Mouse (Mus musculus): ENCODE results near the gene Rab20.
A peak's percentile ranks its signal among the peaks of the same experiment; 100 is the strongest.
"Not testable (repeated sequence)": the region's sequence is repeated elsewhere in the genome, so short reads cannot be mapped to it uniquely, and the experiment has no call there.

The Rab20 gene

GRCm38 (mm10) chr8:11477811-11478761, at the start of gene Rab20:
Rab20 (minus strand) TSS chr8:11478710.
- DNase-seq (ENCODE audit: low spot score), result peak; percentile 57

DNA sequence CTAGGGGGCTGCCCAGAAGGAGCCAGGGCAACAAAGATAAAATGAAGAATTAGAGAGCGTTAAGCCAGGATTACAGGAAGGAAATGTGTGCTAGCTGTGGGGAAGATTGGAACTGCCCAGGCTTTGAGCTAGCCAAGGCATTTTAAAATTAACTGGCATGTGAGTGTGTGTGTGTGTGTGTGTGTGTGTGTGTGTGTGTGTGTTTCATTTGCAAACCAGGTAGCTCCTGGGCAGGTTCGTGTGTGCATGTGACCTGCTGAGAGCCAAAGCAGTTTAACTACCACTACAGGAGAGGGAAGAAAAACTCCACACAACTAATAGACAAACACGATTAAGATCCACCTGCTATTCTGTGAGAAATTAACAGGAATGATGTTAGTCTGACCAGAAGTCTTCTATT, 44.8 kb upstream of the Rab20 start:
- DNase-seq (ENCODE audit: low spot score), result no peak

GRCm38 (mm10) chr8:11518676-11519075, 40.2 kb upstream of the Rab20 start:
- DNase-seq (ENCODE audit: low spot score), result no peak

- no peak for DNase-seq (ENCODE audit: low spot score)
These were observed 39.5 kb upstream of the Rab20 start for GRCm38 (mm10) chr8:11518056-11518396.

DNA sequence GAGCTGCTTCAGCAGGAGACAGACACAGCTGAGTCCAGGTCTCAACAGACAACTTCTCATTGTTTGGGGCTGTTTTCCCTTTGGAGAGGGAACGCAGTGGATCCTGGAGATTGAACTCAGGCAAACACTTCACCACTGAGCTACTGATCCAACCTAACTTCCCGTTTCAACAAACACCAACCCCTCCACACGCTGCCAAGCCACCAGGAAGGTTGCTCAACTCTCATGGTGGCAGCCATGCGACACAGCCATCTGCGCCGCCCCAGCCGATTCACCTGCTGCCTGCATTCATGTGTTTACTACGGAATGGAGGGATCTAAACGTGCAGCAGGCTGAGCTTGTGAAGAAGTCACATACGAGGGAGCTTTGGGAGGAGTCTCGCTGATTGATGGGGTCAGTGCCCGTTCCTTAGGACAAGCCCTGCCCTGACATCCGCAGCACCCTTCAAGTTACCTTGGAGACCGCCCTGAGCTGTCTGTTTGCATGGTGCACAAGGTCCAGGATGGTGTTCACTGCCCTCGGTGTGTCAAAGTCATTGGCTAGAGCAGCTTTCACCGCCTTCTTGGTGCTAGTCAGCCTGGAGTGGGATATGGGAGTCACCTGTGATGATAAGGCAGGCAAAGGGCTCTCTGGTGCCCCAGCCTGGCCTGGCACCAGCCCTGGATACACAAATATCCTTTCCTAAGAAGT, 39.0 kb upstream of the Rab20 start:
- DNase-seq (ENCODE audit: low spot score), result no peak

- no peak for DNase-seq (ENCODE audit: low spot score)
These were observed 37.8 kb upstream of the Rab20 start for GRCm38 (mm10) chr8:11516292-11516691.

GRCm38 (mm10) chr8:11513247-11513646, 34.7 kb upstream of the Rab20 start:
- DNase-seq (ENCODE audit: low spot score), result no peak

GRCm38 (mm10) chr8:11512711-11513110, 34.2 kb upstream of the Rab20 start:
- no peak for DNase-seq (ENCODE audit: low spot score)

- no peak for DNase-seq (ENCODE audit: low spot score)
These were observed 32.5 kb upstream of the Rab20 start for GRCm38 (mm10) chr8:11510971-11511370.

GRCm38 (mm10) chr8:11508880-11509279, 30.4 kb upstream of the Rab20 start:
- no peak for DNase-seq (ENCODE audit: low spot score)

DNA sequence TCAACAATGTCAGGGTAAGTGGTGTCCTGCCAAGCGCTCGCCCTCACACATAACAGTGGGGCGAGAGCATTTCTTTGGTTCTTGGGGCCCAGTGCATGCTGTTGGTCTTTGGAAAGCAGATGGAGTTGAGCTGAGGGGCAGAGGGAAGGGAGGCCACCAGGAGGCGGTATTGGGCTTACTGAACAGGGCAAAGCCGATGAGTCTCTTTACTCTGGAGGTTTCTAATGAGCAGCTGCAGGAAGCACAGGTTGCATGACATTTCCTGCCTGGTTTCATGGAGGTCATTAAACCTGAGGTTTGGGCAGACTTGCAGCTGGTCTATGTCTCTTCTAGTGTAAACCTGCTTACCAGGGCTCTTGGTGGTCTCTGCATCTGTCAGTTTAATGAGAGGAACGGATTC, 28.3 kb upstream of the Rab20 start:
- DNase-seq (ENCODE audit: low spot score), result peak; percentile 35

- DNase-seq (ENCODE audit: low spot score), result no peak
These were observed 27.6 kb upstream of the Rab20 start for GRCm38 (mm10) chr8:11506074-11506473.

- no peak for DNase-seq (ENCODE audit: low spot score)
These were observed 25.1 kb upstream of the Rab20 start for GRCm38 (mm10) chr8:11503476-11504232.

- no peak for DNase-seq (ENCODE audit: low spot score)
These were observed 20.4 kb upstream of the Rab20 start for GRCm38 (mm10) chr8:11498786-11499485.

- DNase-seq (ENCODE audit: low spot score), result no peak
These were observed 19.8 kb upstream of the Rab20 start for GRCm38 (mm10) chr8:11498281-11498680.

- DNase-seq (ENCODE audit: low spot score), result peak; percentile 80
These were observed 18.8 kb upstream of the Rab20 start, which contains the start of gene Naxd for GRCm38 (mm10) chr8:11497017-11497990. Naxd (plus strand) TSS chr8:11497506.

DNA sequence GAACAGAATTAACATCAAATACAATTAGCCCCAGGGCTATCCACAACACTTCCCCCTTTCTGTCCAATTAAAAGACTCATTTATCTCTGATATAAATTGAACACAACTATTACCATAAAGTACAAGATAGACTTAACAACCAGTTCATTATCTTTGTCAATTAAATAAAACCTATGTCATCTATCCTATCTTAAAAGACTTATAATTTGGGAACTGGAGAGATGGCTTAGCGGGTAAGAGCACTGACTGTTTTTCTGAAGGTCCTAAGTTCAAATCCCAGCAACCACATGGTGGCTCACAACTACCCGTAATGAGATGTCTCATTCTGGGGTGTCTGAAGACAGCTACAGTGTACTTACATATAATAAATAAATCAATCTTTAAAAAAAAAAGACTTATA, 13.8 kb upstream of the Rab20 start:
- DNase-seq (ENCODE audit: low spot score), result not testable (repeated sequence)

- no peak for DNase-seq (ENCODE audit: low spot score)
These were observed 8.7 kb upstream of the Rab20 start for GRCm38 (mm10) chr8:11487229-11487628.

GRCm38 (mm10) chr8:11486142-11486541, 7.6 kb upstream of the Rab20 start:
- peak; percentile 73 for DNase-seq (ENCODE audit: low spot score)

DNA sequence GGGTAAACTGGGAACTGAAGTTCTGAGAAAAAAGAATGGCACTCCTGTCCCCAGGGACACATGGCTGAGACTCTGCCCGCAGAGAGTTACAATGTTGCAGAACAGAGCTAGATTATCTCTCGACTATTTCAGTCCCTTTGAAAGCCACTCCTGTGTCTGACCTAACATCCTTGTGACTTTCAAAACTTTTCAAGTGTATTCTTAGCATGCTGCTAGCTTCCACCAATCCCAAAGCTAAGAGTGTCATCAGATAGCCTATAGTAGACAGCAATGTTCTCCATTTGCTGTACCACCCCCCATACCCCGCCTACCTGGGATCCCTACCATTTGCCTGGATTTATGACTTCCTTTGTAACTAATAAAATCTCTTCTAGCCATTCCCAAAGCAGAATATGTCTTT, 4.0 kb upstream of the Rab20 start:
- no peak for DNase-seq (ENCODE audit: low spot score)

DNA sequence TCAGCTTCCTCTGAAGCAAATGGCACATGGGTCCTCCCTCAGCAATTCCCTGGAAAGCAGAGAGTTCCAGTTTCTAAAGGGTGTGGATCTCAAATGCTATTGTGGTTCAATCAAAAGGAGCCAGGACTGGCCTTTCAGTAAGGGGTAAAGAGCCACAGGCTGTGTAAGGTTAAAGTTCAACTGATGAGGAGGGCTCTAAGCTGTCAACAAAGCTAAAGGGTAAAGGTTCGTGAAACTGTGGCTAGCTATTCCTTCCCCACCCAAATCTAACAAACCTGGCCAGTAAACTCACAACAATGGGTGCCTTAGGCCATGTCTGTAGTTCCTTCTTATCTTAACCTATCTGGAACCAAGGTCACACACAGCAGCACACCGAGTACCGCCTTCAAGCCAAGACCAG, 3.4 kb upstream of the Rab20 start:
- DNase-seq (ENCODE audit: low spot score), result no peak
